Mouse (Mus musculus): ENCODE results near the gene Smbd1.

- TF ChIP-seq CTCF (IDR thresholded peaks at IDR 0.05; ENCODE audit: low read depth), result no peak
- TF ChIP-seq EP300 (IDR thresholded peaks at IDR 0.05; ENCODE audit: low read depth), result no peak
Observed at GRCm38 (mm10) chr16:32796676-32797425, 13.4 kb downstream of the Smbd1 start.
